Mouse (Mus musculus) left cerebral cortex, postnatal 14 days (tissue): Measurements from ENCODE around the gene Lcor. TPM values are rescaled to one million over a fixed set of nuclear protein-coding genes. Genes with fewer than 3 reads are reported as not detected.

Source experiments
- DNase-seq, 2 experiments: peaks; one replicate each; pipeline ENCODE4 v3.0.0; 2021 to 2022; ENCODE audit warnings: low spot score in 2 of 2, mixed read lengths in 1 of 2
- intact Hi-C: fragments of 180-260 bp; cut with DNase I; formaldehyde crosslinking; loops from one replicate; pipeline ENCODE4 v1.15.1; 2025
- microRNA-seq, 2 experiments: library from miRNA; unstranded; fragments of <30 nt; microRNA quantifications; one replicate each; pipeline ENCODE4 v1.2.0; 2022
- total RNA-seq, 2 experiments: library from RNA; stranded (reverse); gene quantifications; 2 replicates each; pipeline ENCODE4 v1.2.3; 2021

The Lcor gene
- total RNA-seq, 2 experiments from 2014 or later: 15.0 to 16.4 TPM

DNA sequence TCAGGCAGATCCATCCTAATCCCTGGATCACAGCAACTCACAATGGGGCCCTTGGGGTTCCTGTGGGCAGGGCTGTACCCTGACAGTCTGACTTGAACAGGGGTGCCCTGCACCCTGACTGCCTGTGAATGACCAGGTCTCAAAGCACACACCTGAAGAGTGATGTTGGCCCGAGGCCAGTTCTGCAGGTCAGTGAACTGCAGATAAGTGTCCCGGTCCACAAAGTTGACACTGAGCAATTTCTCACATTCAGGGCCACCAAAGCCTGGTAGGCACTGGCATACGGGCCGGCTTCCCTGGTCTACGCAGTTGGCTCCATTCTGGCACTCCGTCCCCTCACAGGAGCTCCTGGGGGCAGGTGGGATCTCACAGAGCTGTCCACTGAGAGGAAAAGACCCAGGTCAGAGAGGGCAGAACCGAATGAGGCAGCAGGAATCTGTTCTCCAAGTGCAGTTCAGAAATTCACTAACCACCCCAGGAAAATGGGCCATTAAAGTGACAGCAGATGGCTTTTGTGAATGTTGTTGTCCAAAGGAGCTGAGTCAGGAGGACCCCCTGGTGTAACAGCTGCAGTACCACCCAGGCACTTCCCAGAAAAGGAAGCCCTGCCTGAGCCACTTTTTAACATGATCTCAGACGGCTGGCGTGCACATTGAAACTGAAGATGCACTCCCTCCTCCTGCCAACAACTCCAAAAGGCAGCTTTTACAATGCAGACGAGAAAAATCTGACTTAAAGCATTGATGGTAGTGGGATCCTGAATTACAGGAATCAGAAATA is 124.0 kb downstream of the Lcor start:
- intact Hi-C loops: no loop called here
- DNase-seq: peak in 1 of 2 experiments; percentile 50

GRCm38 (mm10) chr19:41611683-41612082 is 129.2 kb downstream of the Lcor start:
- intact Hi-C loops: no loop called here
- DNase-seq: no peak

Small RNA genes within 50 kb of the gene (microRNA-seq; reads per million reads assigned to microRNA genes)
- gene Mir8091: 0 reads per million in 2 experiments

Other genes starting within 250 kb of the Lcor start
- gene Tm9sf3, start 218.6 kb upstream of the Lcor start, total RNA-seq: 100 to 1,000 TPM; 138 TPM
- gene Pik3ap1, start 97.5 kb upstream of the Lcor start, total RNA-seq: 1 to 10 TPM; 2.2 to 2.5 TPM
- gene Gm340, start 99.7 kb downstream of the Lcor start, total RNA-seq: 10 to 100 TPM in 1 of 2 experiments, 1 to 10 TPM in 1; 9.6 to 11.4 TPM